Mouse (Mus musculus): ENCODE data around the gene Tacr3.

Gene Tacr3

DNA sequence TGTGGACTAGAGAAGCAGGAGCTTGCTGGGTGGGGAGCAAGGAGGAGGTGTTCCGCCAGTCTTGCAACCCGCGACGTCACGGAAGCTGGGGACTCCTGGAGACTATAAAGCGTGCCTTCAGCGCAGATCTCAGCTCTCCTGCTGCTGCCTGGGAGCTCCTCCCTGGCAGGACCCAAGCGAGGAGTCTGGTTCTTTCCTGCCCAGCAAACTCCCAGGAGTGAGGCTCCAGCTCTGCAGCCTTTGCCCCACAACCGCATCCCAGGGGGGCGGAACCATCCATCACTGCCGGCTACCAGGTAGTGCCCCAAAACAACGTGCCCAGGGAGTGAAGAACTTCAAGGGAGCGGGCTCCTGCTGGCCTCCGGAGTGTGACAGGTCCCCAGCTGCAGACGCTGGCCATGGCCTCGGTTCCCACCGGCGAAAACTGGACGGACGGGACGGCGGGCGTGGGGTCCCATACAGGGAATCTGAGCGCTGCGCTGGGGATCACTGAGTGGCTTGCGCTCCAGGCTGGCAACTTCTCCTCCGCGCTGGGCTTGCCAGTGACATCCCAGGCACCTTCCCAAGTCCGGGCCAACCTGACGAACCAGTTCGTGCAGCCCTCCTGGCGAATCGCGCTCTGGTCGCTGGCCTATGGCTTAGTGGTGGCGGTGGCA is at the start of gene Tacr3:
Gene Tacr3 (plus strand): TSS at position 133 of the 656 bp plus-strand sequence.
- no peak for DNase-seq (ENCODE audit: low spot score)

DNA sequence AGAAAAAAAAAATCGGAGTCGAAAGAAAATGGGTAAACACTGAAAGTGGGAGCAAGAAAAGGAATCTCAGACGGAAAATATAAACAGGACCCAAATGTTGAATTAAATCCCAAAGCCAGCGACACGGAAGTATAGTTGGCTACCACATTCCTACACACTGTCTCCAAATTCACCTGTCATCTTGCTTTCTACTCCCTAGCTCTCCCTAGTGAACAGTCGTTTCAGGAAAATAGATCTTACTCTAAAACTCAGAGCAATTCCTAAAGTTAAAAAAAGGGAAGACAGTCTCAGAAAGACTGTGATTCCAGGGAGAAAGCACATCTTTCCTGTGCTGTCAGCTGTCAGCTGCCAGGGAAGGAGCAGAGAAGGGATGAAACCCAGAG is 324 bp upstream of the Tacr3 start:
- DNase-seq (ENCODE audit: low spot score) = no peak

DNA sequence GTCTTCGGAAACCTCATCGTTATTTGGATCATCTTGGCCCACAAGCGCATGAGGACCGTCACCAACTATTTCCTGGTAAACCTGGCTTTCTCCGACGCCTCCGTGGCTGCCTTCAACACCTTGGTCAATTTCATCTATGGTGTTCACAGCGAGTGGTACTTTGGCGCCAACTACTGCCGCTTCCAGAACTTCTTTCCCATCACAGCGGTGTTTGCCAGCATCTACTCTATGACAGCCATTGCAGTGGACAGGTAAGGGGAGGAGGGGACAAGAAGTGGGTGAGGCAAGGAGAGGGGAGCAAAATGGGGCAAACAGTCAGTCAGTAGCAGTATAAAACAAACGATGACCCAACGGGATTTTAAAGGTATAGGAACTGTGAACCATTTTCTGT is 719 bp downstream of the Tacr3 start:
- no peak for DNase-seq (ENCODE audit: low spot score)

DNA sequence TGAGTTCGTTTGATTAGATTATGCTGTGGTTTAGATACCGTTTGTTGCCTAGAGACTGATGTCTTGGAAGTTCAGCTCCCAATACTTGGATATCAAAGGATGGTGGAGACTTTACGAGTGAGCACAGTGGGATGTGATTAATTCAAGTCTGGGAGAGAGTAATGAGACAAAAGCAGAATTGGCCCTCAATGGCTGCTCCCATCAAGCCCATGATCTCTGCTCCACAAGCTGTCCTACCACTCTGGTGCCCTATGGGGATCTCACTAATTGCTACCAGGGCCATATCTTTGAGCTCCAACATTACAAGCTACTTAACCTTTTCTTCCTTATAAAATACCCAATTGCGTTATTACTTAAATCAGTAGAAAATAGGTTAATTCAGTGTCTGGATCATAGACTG is 22.5 kb downstream of the Tacr3 start:
- DNase-seq (ENCODE audit: low spot score) = no peak

DNA sequence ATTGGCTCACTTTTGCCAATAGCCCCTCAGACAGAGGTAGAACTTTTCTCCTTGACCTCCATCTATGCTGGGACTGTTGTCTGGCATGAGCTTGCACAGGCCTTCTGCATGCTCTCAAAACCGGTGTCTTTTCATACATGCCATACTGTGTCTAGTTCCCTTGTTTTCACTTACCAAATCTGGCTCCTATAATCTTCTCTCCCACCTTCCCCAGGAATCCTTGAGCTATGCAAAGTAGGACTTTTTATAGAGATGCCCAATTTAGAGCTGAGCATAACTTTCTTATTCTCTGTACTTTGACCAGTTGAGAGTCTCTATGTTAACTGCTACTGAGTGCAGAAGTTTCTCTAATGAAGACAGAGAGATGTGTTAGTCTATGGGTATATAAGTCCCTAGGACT is 48.9 kb downstream of the Tacr3 start:
- DNase-seq (ENCODE audit: low spot score) = no peak

DNA sequence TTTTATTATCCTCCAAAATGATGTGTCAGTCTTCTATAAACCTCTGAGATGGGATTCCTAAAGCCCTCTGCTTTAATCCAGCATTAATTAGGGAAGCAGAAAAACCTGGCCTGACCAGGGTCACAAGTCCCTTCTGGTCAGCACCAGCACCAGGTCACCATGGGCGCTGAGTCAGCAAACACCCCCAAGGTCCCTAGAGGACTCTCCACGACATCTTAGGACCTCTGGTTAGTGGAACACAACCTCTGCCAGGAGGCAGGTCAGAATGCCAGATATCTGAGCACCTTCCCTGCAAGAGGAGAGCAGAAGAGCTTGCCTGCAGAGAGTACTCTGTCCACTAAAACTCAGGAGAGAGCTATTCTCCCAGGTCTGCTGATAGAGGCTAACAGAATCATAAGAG is 67.0 kb downstream of the Tacr3 start:
- DNase-seq (ENCODE audit: low spot score) = no peak

DNA sequence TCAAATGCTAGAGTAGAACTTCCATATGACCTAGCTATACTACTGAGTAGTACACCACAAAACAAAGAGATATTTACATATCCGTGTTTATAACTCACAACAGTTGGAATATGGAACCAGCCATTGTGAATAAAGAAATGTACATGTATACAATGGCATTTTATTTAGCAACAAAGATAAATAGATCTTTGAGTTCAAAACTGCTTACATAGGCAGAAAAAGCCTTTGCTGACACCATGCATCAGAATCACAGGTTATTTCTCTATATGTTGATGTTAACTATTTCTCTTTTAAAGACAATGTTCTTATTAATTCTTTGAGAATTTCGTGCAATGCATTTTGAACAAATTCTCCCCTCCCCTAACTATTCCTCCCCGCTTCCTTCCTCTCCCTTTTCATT is 80.1 kb downstream of the Tacr3 start:
- DNase-seq (ENCODE audit: low spot score) = no peak

DNA sequence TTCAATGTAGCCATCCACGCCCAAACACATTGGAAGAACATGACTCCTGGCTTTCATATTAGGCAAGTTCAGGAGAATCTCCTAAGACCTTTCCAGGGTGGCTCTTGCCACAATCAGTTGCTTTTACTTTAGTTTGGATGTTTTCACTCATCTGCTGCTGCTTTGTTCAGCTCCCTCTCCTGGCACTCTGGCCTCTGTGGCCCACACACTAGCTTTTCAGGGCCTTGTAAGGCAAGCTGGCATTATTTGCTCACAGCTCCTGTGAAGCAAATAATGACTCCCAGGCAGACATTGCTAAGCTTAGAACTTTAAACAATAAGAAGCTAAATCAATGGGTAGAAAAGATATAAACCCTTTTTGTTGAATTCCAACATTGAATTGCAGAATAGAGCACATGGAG is 105.9 kb downstream of the Tacr3 start:
- DNase-seq (ENCODE audit: low spot score) = no peak

DNA sequence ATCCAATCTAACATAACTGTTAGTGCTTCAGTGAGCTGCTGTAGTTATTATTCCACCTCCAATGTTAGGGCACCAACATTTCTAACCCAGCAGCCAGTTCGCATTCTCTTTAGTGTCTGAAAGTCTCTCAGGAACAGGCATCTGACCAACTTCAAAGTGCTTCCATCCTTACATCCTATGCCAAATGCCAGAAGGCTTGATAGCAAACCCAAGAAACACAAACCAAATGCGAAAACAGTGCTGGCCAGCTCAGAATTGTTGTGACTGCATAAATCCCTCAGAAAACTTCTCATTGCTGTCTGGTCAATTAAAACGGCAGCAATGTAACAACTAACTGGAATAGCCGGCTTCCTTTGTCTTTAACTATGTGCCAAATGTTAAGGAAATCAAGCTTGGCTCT is 106.7 kb downstream of the Tacr3 start:
- DNase-seq (ENCODE audit: low spot score) = no peak

DNA sequence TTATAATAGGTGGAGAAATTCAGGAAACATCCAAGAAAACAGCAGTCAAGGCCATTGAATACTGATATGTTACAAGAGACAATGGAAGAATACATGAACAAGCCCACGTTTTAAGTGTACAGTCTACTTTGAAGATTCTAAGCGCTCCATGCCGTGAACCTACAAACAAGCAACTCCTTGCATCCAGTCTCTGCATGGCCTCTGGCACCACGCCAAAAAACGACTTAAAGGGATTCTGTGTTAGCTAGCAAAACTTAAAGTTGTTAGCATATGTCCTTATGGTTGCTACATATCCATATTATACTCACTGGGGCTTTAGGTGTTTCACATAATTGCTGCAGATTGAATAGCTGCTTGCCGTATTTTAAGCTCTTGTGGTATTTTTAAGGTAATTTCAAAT is 134.7 kb downstream of the Tacr3 start:
- no peak for DNase-seq (ENCODE audit: low spot score)

DNA sequence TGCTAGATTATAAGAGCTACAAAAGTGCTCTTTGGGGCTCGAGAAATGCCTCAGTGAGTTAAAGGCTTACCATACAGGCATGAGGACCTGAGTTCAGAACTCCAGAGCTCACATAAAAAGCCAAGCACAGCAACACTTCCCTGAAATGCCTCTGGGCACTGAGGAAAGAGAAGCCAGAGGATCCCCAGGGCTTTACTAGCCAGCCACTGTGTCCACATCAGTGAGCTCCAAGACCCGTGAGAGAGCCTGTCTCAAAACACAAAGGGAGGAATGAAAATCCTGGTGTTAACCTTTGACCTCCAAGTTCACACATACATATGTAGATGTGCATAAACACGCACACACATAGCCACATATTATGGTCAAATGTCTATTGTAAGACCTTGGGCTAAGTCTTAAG is 150.1 kb downstream of the Tacr3 start:
- no peak for DNase-seq (ENCODE audit: low spot score)

DNA sequence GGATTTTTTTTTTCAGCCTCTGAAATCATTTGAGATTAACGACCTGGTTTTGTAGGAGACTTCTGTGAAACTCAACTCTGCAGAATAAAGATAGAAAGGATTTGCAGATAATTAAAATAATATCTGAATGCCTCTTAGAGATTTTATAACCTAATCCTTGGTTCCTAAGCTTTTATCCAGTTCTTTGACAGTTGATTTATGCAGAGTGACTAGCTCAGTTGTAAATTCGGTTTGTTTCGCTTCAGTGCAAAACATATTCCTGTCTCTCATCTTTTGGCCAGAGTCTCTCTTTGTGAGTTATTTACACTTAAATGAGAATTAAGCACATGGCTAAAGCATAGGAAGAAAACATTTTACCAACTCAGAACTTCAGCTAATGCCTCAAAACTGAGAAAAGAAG is 151.3 kb downstream of the Tacr3 start:
- DNase-seq (ENCODE audit: low spot score) = no peak
